In the genomic region with DNA sequence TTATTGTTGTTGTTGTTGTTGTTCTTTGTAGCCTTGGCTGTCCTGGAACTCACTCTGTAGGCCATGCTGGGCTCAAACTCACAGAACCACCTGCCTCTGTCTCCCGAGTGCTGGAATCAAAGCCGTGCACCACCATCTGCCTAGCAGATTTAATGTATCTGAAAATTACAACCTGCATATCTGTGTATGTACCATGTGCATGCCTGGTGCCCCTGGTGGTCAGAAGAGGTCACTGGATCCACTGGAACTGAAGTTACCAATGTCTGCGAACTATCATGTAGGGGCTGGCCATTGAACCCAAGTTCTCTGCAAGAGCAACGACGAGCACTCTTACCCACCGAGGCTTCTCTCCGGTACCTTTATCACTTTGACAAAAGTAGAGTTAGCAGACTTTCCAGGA, we compare ENCODE assay signal across 10 mouse cellular contexts. TPM values are rescaled to one million over a fixed set of nuclear protein-coding genes. Genes with fewer than 3 reads are reported as not detected.
DNase-seq lines count a peak whose midpoint lies in the region; TF ChIP-seq lines count a peak whose summit lies in the region.
"Had no signal": no experiment of that assay in that cellular context is flagged by ENCODE, and none has a peak within 500 bp of the region (broad histone marks: within the 10 kb centered on the region; RNA-seq: fewer than 3 reads in every experiment).

No protein-coding gene starts in this region.

- no peak overlapping the region for H3K27ac ChIP-seq in heart, embryonic 10.5 days
- no peak overlapping the region for H3K27ac ChIP-seq in embryonic fibroblast, embryonic 13.5 days (ENCODE audit: insufficient read depth, low read length)
- H3K27ac ChIP-seq: embryonic facial prominence, embryonic 13.5 days; hindbrain, embryonic 15.5 days had no signal

- peaks cover 10% of the 10 kb centered on the region; the same call in 1 of the 2 replicates for H3K36me3 ChIP-seq in heart, embryonic 10.5 days
- H3K36me3 ChIP-seq: hindbrain, embryonic 15.5 days had no signal

- no peak for TF ChIP-seq POLR2A in embryonic fibroblast, embryonic 13.5 days (IDR thresholded peaks at IDR 0.05; ENCODE audit: low read depth, low read length)

- peak; percentile 70 for DNase-seq in heart, embryonic 10.5 days (ENCODE audit: low spot score)
- DNase-seq in heart, postnatal 25 days (ENCODE audit: low spot score), result no peak
- DNase-seq in retina, postnatal 1 day, result peak; percentile 21
- no peak for DNase-seq in retina, embryonic 14.5 days (ENCODE audit: low spot score)
- DNase-seq in naive thymus-derived CD4-positive, alpha-beta T cell, adult 2 months (ENCODE audit: low read depth), result peak; percentile 45
- DNase-seq in layer of hippocampus, adult 9-11 months, result no peak
- no peak for DNase-seq in left cerebral cortex, postnatal 36 days (ENCODE audit: low spot score in 2 of 2)

- no peaks in the 10 kb centered on the region for H3K27me3 ChIP-seq in heart, embryonic 10.5 days (ENCODE audit: insufficient read depth, poor library complexity, severe bottlenecking)
- H3K27me3 ChIP-seq: embryonic facial prominence, embryonic 13.5 days; hindbrain, embryonic 15.5 days had no signal

- no peaks in the 10 kb centered on the region for H3K4me1 ChIP-seq in heart, embryonic 10.5 days
- no peaks in the 10 kb centered on the region for H3K4me1 ChIP-seq in embryonic fibroblast, embryonic 13.5 days (ENCODE audit: control insufficient read depth, insufficient read depth, low read length)

- H3K4me3 ChIP-seq in heart, embryonic 10.5 days, result no peak overlapping the region
- H3K4me3 ChIP-seq in embryonic fibroblast, embryonic 13.5 days (ENCODE audit: insufficient read depth, low read length), result no peak overlapping the region
- H3K4me3 ChIP-seq: embryonic facial prominence, embryonic 13.5 days; hindbrain, embryonic 15.5 days had no signal

- TF ChIP-seq CTCF in embryonic fibroblast, embryonic 13.5 days (IDR thresholded peaks at IDR 0.05; ENCODE audit: borderline replicate concordance, insufficient read depth, low read length), result peak; percentile 29; the same call in 1 of the 2 replicates

- no peaks in the 10 kb centered on the region for H3K9me3 ChIP-seq in heart, embryonic 10.5 days
- H3K9me3 ChIP-seq: embryonic facial prominence, embryonic 13.5 days; hindbrain, embryonic 15.5 days had no signal

- intact Hi-C loops in heart, postnatal 25 days (cut with DNase I), result loop anchor here (1.0 to 10.0 kb wide), 4 partner anchors 121 to 458 kb away; partner anchors contain the start of genes Cnn3 and Rwdd3
- intact Hi-C loops in left cerebral cortex, postnatal 36 days (cut with DNase I), result loop anchor here (2.0 to 10.0 kb wide), 3 partner anchors 194 to 458 kb away; no protein-coding TSS in a partner anchor

- WGBS in heart, embryonic 10.5 days, result 90% methylated on average over 7 of the region's 7 CpGs

RNA-seq across cellular contexts. Expression of gene Alg14, which starts 15.1 kb away (rescaled TPM):
- 40.1 and 44.5 TPM in 2 replicates for polyA plus RNA-seq in heart, embryonic 10.5 days (2016; fragmentation: Nextera tagmentation; extraction: Ambion mirVana)
- 10 to 100 TPM in 1 of 2 experiments, 1 to 10 TPM in 1; 9.9 to 15.9 TPM for total RNA-seq in heart, postnatal 25 days (2021)
- polyA plus RNA-seq in embryonic fibroblast, embryonic 13.5 days (2011; ENCODE audit: insufficient read length, low read depth, missing spikeins), result 34.8 and 49.0 TPM in 2 replicates
- total RNA-seq in left cerebral cortex, postnatal 36 days (2021), result 10 to 100 TPM; 12.8 to 13.8 TPM

RNA-seq across cellular contexts. Expression of gene Tmem56, which starts 23.7 kb away (rescaled TPM):
- polyA plus RNA-seq in heart, embryonic 10.5 days (2016; fragmentation: Nextera tagmentation; extraction: Ambion mirVana), result 3.0 and 3.5 TPM in 2 replicates
- total RNA-seq in heart, postnatal 25 days (2021), result 1 to 10 TPM in 1 of 2 experiments, under 1 TPM in 1; 0.57 to 1.4 TPM
- polyA plus RNA-seq in embryonic fibroblast, embryonic 13.5 days (2011; ENCODE audit: insufficient read length, low read depth, missing spikeins), result 0.27 and 1.1 TPM in 2 replicates
- 10 to 100 TPM; 46.0 to 47.0 TPM for total RNA-seq in left cerebral cortex, postnatal 36 days (2021)

Comparison
In these comparisons a context has a peak if more than half of its experiments do, and no peak if none do; other contexts are left out.
1. DNase-seq: peak in heart, embryonic 10.5 days (single experiment), retina, postnatal 1 day (single experiment) and naive thymus-derived CD4-positive, alpha-beta T cell, adult 2 months (single experiment); none in heart, postnatal 25 days (single experiment), retina, embryonic 14.5 days (single experiment), layer of hippocampus, adult 9-11 months (single experiment) and left cerebral cortex, postnatal 36 days (0 of 2).
2. RNA of gene Tmem56, which starts 23.7 kb away (total RNA-seq): 46.0 to 47.0 TPM in left cerebral cortex, postnatal 36 days; 0.57 to 1.4 TPM in heart, postnatal 25 days; every median in the first group is over 10 times any median in the second.